Mouse (Mus musculus) neural tube, embryonic 15.5 days (tissue): ENCODE data around the gene Gns. TPM values are rescaled to one million over a fixed set of nuclear protein-coding genes. Genes with fewer than 3 reads are reported as not detected.

Source experiments
- ATAC-seq: fragments of 200-750 bp; cut with Nextera tagmentation; 2 replicates; pipeline ENCODE4 v1.8.0; 2017; ENCODE audit warnings: mild to moderate bottlenecking, moderate TSS enrichment, moderate library complexity; ENCODE audit not compliant: low FRiP score
- H3K27ac ChIP-seq: fragments of 300-500 bp; sonication (generic); replicated peaks from 2 replicates; pipeline ENCODE4 v1.5.1; 2015; ENCODE audit warnings: mild to moderate bottlenecking, inconsistent platforms
- H3K27me3 ChIP-seq: fragments of 300-500 bp; sonication (generic); replicated peaks from 2 replicates; pipeline ENCODE4 v1.6.1; 2015; ENCODE audit warnings: inconsistent platforms
- H3K36me3 ChIP-seq: fragments of 300-500 bp; sonication (generic); 2 replicates; pipeline ENCODE4 v1.6.1; 2015; ENCODE audit warnings: inconsistent platforms
- H3K4me1 ChIP-seq: fragments of 300-500 bp; sonication (generic); 2 replicates; pipeline ENCODE4 v1.6.1; 2015; ENCODE audit warnings: inconsistent platforms
- H3K4me2 ChIP-seq: fragments of 300-500 bp; sonication (generic); 2 replicates; pipeline ENCODE4 v1.6.1; 2015; ENCODE audit warnings: inconsistent platforms, mild to moderate bottlenecking, moderate library complexity
- H3K4me3 ChIP-seq: fragments of 300-500 bp; sonication (generic); replicated peaks from 2 replicates; pipeline ENCODE4 v1.5.1; 2015; ENCODE audit warnings: mild to moderate bottlenecking, inconsistent platforms
- H3K9ac ChIP-seq: fragments of 300-500 bp; sonication (generic); replicated peaks from 2 replicates; pipeline ENCODE4 v1.6.1; 2015; ENCODE audit warnings: mild to moderate bottlenecking, inconsistent platforms
- H3K9me3 ChIP-seq: fragments of 300-500 bp; sonication (generic); replicated peaks from 2 replicates; pipeline ENCODE4 v1.6.1; 2016; ENCODE audit warnings: inconsistent platforms
- WGBS: fragments of 180-500 bp; shearing (Covaris S2); methylation state at CpG from one replicate; pipeline ENCODE4 v1.1.7; 2015; ENCODE audit warnings: mixed read lengths; 5-methylcytosine and 5-hydroxymethylcytosine counted together
- polyA plus RNA-seq: library from polyadenylated mRNA; unstranded; fragments of >200 nt; fragmentation: Nextera tagmentation; extraction: Ambion mirVana; gene quantifications from 2 replicates; pipeline ENCODE4 v1.2.1, GENCODE M21; 2015

The Gns gene
- polyA plus RNA-seq, 1 experiment from 2014 or later, result 41.5 TPM

GRCm38 (mm10) chr10:121412824-121413223 lies 47.9 kb downstream of the Gns start:
- H3K4me2 ChIP-seq, result no peak overlapping the region
- no peaks in the 10 kb centered on the region for H3K36me3 ChIP-seq
- H3K4me1 ChIP-seq, result peaks cover 3% of the 10 kb centered on the region; the same call in 1 of the 2 replicates
- H3K9me3 ChIP-seq, result no peaks in the 10 kb centered on the region
- H3K9ac ChIP-seq, result no peak overlapping the region
- no peak overlapping the region for H3K27ac ChIP-seq
- H3K27me3 ChIP-seq, result no peaks in the 10 kb centered on the region
- 86% methylated on average over 17 of the region's 17 CpGs for WGBS
- no peak for ATAC-seq
- no peak overlapping the region for H3K4me3 ChIP-seq

- Histone ChIP-seq H3K4me1 (peaks cover 3% of the 10 kb centered on the region; the same call in 1 of the 2 replicates), H3K27ac (no peak overlapping the region), H3K27me3 (no peaks in the 10 kb centered on the region), H3K9ac (no peak overlapping the region), H3K36me3 (no peaks in the 10 kb centered on the region), H3K9me3 (no peaks in the 10 kb centered on the region), H3K4me3 (no peak overlapping the region), H3K4me2 (no peak overlapping the region)
- whole genome bisulfite sequencing, result 85% methylated on average over 13 of the region's 13 CpGs
- ATAC-seq, result no peak
These were observed 49.2 kb downstream of the Gns start for GRCm38 (mm10) chr10:121414127-121414526.

GRCm38 (mm10) chr10:121418835-121419234 lies 53.9 kb downstream of the Gns start:
- no peaks in the 10 kb centered on the region for H3K27me3 ChIP-seq
- WGBS, result 77% methylated on average over 14 of the region's 14 CpGs
- no peak overlapping the region for H3K4me3 ChIP-seq
- peaks cover 35% of the 10 kb centered on the region for H3K4me1 ChIP-seq
- no peak overlapping the region for H3K27ac ChIP-seq
- ATAC-seq, result no peak
- H3K9ac ChIP-seq, result no peak overlapping the region
- no peaks in the 10 kb centered on the region for H3K36me3 ChIP-seq
- no peaks in the 10 kb centered on the region for H3K9me3 ChIP-seq
- H3K4me2 ChIP-seq, result no peak overlapping the region

- WGBS, result 41% methylated on average over 22 of the region's 22 CpGs
- peak; percentile 31; the same call in 1 of the 2 replicates for ATAC-seq
- Histone ChIP-seq H3K4me3 (no peak overlapping the region), H3K9me3 (no peaks in the 10 kb centered on the region), H3K4me2 (no peak overlapping the region), H3K9ac (no peak overlapping the region), H3K27me3 (no peaks in the 10 kb centered on the region), H3K36me3 (no peaks in the 10 kb centered on the region), H3K4me1 (peaks cover 42% of the 10 kb centered on the region), H3K27ac (0 out of 2 replicates have a peak overlapping the region, but pooled peaks have one; percentile 2)
These were observed 55.0 kb downstream of the Gns start for GRCm38 (mm10) chr10:121419640-121420470.

- H3K4me1 ChIP-seq, result peaks cover 43% of the 10 kb centered on the region
- no peak for ATAC-seq
These were observed 56.1 kb downstream of the Gns start for GRCm38 (mm10) chr10:121421023-121421422.

GRCm38 (mm10) chr10:121421657-121422290 lies 56.9 kb downstream of the Gns start:
- H3K36me3 ChIP-seq, result no peaks in the 10 kb centered on the region
- H3K4me1 ChIP-seq, result peaks cover 46% of the 10 kb centered on the region
- H3K4me2 ChIP-seq, result no peak overlapping the region
- ATAC-seq, result no peak
- H3K4me3 ChIP-seq, result no peak overlapping the region
- H3K9me3 ChIP-seq, result no peaks in the 10 kb centered on the region
- H3K27me3 ChIP-seq, result no peaks in the 10 kb centered on the region
- 91% methylated on average over 11 of the region's 11 CpGs for WGBS
- H3K9ac ChIP-seq, result no peak overlapping the region
- no peak overlapping the region for H3K27ac ChIP-seq

More at GRCm38 (mm10) chr10:121421023-121421422, 56.1 kb downstream of the Gns start:
- Histone ChIP-seq H3K27ac (no peak overlapping the region), H3K4me3 (no peak overlapping the region), H3K9me3 (no peaks in the 10 kb centered on the region), H3K4me2 (no peak overlapping the region), H3K36me3 (no peaks in the 10 kb centered on the region), H3K9ac (no peak overlapping the region), H3K27me3 (no peaks in the 10 kb centered on the region)
- 41% methylated on average over 9 of the region's 9 CpGs for WGBS

GRCm38 (mm10) chr10:121422294-121422693 lies 57.4 kb downstream of the Gns start:
- Histone ChIP-seq H3K9ac (no peak overlapping the region), H3K36me3 (no peaks in the 10 kb centered on the region), H3K4me2 (no peak overlapping the region), H3K4me1 (peaks cover 46% of the 10 kb centered on the region), H3K27ac (no peak overlapping the region; the same call in 1 of the 2 replicates), H3K9me3 (no peaks in the 10 kb centered on the region), H3K4me3 (no peak overlapping the region), H3K27me3 (no peaks in the 10 kb centered on the region)
- no peak for ATAC-seq
- 86% methylated on average over 6 of the region's 6 CpGs for WGBS

- Histone ChIP-seq H3K4me2 (peak overlapping the region; percentile 17; the same call in 1 of the 2 replicates), H3K4me3 (no peak overlapping the region), H3K36me3 (no peaks in the 10 kb centered on the region), H3K27me3 (no peaks in the 10 kb centered on the region), H3K9me3 (no peaks in the 10 kb centered on the region), H3K9ac (no peak overlapping the region), H3K4me1 (peaks cover 52% of the 10 kb centered on the region), H3K27ac (peak overlapping the region; percentile 81)
- peak; percentile 39 for ATAC-seq
- WGBS, result 26% methylated on average over 16 of the region's 16 CpGs
These were observed 58.9 kb downstream of the Gns start for GRCm38 (mm10) chr10:121423541-121424349.

GRCm38 (mm10) chr10:121424455-121424854 lies 59.6 kb downstream of the Gns start:
- Histone ChIP-seq H3K4me2 (no peak overlapping the region), H3K36me3 (no peaks in the 10 kb centered on the region), H3K9me3 (no peaks in the 10 kb centered on the region), H3K4me3 (no peak overlapping the region), H3K4me1 (peaks cover 56% of the 10 kb centered on the region), H3K27ac (peak overlapping the region; percentile 81), H3K9ac (no peak overlapping the region), H3K27me3 (no peaks in the 10 kb centered on the region)
- 60% methylated on average over 3 of the region's 3 CpGs for WGBS
- no peak for ATAC-seq

- no peak for ATAC-seq
- Histone ChIP-seq H3K4me3 (no peak overlapping the region), H3K9ac (no peak overlapping the region), H3K36me3 (no peaks in the 10 kb centered on the region), H3K4me2 (no peak overlapping the region), H3K4me1 (peaks cover 56% of the 10 kb centered on the region), H3K27ac (no peak overlapping the region), H3K27me3 (no peaks in the 10 kb centered on the region), H3K9me3 (no peaks in the 10 kb centered on the region)
- 88% methylated on average over 5 of the region's 5 CpGs for WGBS
These were observed 60.2 kb downstream of the Gns start for GRCm38 (mm10) chr10:121425079-121425478.

GRCm38 (mm10) chr10:121425506-121426025 lies 60.7 kb downstream of the Gns start:
- Histone ChIP-seq H3K4me1 (peaks cover 56% of the 10 kb centered on the region), H3K36me3 (no peaks in the 10 kb centered on the region), H3K4me3 (no peak overlapping the region), H3K9me3 (no peaks in the 10 kb centered on the region), H3K9ac (no peak overlapping the region), H3K27ac (no peak overlapping the region), H3K27me3 (no peaks in the 10 kb centered on the region), H3K4me2 (no peak overlapping the region)
- WGBS, result 86% methylated on average over 14 of the region's 14 CpGs
- no peak for ATAC-seq
